Mouse (Mus musculus): ENCODE data around the gene Rnh1. TPM values are rescaled to one million over a fixed set of nuclear protein-coding genes. Genes with fewer than 3 reads are reported as not detected.
A peak's percentile ranks its signal among the peaks of the same experiment; 100 is the strongest.

The Rnh1 gene
- polyA plus RNA-seq, 2 experiments from 2014 or later, result 121 to 188 TPM

DNA sequence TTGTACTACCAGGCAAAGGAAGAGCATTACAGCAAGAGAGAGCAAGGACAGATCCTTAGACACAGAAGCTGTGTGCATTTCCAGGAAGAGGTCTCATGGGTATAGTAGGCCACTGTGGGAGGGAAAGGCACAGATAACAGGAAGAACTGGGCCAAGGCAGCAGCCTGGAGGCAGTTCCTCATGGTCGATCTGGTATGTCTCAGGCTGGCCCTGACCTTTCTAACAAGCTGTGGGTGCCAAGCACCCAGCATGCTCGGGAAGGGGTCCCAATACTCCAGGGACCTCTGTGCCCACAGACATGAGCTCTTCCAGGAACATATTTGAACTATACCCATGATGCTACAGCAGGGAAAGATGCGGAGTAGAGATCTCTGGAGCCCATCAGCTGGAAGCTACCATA is 31.9 kb upstream of the Rnh1 start:
- ATAC-seq, result no peak

DNA sequence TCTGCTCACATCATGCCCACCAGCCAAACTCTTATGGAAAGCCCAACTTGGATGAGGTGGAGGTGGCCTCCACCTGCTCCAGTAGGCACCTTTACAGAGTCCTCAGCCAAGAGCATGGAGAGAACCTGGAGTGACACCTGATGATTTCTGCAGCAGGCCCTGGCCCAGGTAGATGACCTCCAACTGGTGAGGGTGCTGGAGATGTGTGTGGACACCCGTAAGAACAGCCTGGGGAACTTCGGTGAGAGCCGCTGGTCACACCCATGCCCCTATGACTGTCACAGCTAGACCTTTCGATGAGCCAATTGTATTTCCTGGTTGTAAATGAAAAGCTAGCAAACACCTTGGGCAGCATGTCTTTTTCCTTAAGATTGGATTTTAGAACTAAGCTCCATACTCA is 25.5 kb upstream of the Rnh1 start:
- ATAC-seq, result no peak

DNA sequence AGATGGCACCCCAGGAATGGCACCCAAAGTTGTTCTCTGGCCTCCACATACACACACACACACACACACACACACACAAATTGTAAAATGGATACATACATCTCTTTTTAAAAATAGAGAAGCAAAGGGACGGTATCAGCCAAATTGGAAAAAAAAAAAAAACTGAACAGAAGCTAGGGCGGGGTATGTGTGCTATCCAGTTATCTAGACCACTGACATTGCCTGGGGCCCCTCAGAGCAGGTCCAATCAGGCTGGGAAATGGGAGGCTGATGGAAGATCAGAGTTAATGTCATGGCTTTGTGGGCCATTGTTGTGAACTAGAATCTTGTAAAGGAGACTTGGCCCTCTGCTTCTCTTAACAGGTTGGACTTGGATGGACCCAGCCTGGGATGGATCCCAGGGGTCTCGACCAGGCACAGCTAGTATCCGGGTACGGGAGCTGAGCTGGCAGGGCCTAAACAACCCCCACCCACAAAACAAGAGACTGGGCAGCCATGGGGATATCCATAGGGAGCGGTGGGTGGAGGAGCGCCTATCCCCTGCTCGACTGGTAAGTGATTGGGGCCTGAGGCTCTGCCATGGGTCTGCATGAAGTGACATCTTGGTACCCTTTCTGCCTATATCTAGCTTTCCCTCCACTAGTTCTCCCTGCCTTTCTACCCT is 24.1 kb upstream of the Rnh1 start:
- ATAC-seq, result no peak

DNA sequence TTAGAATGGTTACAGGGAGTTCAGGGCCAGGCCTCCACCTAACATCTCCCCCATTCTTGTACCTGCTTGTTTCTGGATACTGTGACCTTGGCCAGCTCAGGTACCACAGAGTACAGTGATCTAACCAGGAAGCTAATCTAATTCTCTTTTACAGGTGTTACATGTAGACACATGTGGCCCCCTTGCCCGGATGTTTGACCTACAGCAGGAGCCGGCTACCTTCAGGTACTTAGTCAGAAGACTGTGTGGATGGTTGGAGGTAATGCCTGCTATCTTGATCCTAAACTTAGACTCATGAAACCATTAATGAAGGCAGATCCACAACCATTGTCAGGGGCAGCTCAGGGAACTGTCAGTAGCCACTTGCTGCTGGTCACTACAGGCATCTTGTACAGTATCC is 23.1 kb upstream of the Rnh1 start:
- no peak for ATAC-seq

DNA sequence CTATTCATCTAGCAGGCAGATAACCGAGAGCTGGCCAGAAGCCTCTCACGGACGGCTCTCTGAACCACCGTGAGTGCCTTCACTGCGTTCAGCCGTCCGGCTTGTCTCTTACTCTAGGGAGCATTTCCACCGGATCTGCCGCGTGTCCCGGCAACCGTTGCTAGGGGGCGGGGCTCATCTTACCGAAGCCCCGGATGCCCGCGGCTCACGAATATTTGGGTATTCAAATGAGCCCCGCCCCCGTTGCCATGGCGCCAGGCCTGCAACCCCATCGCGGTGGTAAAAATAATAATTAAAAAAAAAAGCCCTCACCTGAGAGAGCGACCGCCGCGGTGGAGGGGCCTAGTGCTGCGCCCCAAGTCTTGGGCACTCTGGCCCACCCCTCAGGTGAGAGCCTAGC is 22.2 kb upstream of the Rnh1 start:
- peak; percentile 72 for ATAC-seq

DNA sequence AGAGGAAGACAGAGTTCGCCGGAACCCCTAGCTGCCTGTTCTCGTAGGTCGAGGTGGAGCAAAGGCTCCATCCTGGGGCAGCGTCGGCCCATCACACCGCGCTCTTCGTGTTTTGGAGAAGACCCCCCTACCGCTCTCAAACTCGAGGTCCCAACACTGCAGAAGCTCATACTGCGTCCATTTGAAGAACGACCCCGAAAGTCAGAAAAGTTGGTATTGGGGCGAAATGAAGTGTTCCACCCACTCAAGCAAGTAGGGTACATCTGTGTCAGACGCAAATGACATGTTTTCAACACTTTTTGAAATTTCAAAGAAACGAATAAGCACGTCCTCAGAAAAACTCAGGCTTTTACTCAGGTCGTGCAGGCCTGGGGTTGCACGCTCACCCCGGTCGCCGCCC is 21.8 kb upstream of the Rnh1 start:
- no peak for ATAC-seq

DNA sequence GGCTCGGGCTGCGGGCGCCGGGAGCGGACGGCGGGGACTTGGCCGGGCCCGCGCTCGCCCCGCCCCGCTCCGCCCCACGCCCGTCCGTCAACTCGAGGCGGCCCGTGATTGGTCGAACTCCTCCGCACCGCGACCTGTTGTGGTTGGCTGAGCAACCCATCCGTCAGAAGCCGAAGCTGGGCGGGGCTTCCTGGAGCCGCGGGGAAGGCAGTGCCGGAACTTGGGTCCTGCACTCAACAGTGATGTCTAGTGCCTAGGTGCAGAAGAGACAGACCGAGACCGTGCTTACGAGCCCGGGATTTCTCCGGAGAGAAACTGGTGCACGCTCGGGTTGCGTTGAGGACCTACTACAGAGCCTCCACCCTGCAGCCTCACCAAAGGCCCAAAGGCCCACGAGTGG is 21.3 kb upstream of the Rnh1 start, which contains the start of the genes Hras and Lrrc56:
Gene Hras, minus strand, starts transcription at position 58 of the 400 bp plus-strand sequence.
Gene Lrrc56, plus strand, starts transcription at position 210 of the 400 bp plus-strand sequence.
- peak; percentile 97 for ATAC-seq

DNA sequence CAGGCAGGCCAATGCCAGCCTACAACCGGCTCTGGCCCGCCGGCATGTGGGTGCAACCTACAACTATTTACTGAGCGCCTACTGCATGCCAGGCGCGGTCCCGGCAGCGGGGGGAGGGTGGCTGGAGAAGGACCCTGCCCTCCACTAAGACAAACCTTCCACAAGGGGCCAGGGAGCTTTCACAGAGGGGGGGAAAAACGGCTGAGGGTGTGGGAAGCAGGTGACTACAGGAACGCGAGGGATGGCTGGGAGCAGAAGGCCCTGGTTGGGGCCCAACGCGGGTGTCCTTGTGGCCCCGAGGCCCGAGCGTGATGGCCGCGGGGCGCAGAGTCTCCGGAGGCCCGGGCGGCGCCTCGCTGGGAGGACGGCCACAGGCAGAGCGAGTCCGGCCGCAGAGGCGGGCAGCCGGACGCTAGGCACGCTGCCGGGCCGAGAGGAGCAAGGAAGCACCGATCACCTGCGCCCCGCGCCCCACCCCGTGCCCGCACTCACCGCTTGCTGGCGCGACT is 20.7 kb upstream of the Rnh1 start:
- no peak for ATAC-seq

DNA sequence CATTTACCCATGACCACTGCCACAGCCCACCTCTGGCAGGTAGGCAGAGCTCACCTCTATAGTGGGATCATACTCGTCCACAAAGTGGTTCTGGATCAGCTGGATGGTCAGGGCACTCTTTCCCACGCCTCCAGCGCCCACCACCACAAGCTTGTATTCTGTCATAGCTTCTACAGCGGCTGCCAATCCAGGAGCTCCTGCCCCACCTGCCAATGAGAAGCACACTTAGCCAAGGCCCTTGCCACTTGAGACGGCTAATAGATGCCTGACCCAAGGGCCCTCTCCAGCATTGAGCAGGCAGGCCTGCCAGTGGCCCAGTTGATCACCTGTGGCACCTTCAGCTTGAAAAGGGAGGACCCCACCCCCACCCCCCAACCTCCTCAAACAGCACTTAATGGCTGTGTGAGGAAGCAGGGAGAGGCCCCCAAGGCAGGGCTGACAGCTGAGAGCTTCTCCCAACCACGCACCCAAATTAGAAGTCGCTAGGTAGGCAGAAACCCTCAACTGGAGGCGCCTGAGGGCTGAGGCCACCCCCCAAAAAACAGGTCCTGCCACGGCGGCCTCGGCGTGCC is 20.2 kb upstream of the Rnh1 start:
- no peak for ATAC-seq

DNA sequence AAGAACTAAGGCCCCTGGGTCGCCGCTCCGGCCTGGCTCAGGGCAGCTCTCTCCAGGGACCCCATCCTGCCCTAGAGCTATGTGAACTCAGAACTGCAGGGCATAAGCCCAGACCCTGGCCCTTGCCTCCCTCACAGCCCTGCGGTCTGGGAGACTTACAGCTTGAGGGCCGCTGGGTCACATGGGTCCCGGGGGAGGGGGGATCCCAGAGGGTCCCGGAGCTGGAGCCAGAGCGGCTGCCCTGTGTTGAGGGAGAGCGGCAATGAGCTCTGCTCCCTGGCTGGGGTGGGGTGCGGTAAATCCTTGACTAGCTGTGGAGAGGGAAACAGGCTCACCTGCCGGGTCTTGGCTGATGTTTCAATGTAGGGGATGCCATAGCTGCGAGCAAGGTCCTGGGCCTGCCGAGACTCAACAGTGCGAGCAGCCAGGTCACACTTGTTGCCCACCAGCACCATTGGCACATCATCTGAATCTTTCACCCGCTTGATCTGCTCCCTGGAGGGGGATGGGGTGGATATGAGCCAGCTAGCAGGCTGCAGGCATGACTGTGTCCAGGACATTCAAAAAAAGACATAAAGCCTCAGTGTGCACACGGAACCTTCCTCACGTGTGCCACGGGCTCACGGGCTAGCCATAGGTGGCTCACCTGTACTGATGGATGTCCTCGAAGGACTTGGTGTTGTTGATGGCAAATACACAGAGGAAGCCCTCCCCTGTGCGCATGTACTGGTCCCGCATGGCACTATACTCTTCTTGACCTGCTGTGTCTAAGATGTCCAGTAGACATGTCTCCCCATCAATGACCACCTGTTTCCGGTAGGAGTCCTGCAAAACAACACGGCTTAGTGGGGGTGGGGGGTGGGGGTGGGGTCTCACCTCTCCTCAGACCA is 19.4 kb upstream of the Rnh1 start:
- no peak for ATAC-seq

DNA sequence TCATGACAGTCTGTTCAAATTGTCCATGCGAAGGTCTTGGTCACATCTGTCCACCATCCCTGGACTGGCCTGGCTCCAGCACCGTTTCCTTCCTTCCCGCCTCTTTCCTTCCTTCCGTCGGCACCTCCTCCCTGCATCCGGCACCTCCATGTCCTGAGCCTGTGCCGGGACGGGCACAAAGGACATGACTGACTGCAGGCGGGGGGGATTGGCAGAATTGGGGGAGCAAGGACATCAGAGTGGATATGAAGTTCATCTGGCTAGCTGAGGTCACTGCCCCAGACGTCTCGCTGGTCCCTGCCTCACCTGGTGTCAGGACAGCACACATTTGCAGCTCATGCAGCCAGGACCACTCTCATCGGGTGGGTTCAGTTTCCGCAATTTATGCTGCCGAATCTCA is 18.4 kb upstream of the Rnh1 start:
- no peak for ATAC-seq

DNA sequence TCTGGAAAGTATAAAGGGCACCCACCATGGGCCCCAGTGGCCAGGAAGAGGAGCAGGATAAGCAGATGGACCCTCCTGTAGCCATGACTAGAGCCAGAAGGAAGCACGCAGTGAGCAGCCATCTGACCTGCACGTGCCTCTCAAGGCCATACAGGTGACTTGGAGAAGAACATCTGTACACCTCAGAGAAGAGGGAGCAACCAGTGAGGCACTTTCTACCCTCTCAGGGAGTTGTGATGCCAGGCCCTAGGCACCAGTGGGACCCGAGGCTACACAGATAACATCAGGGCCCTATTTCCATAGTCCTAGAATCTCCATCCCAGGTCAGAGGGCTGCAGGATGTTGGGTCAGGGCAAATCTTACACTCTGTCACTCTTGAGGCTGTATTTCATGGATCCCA is 17.6 kb upstream of the Rnh1 start:
- no peak for ATAC-seq

DNA sequence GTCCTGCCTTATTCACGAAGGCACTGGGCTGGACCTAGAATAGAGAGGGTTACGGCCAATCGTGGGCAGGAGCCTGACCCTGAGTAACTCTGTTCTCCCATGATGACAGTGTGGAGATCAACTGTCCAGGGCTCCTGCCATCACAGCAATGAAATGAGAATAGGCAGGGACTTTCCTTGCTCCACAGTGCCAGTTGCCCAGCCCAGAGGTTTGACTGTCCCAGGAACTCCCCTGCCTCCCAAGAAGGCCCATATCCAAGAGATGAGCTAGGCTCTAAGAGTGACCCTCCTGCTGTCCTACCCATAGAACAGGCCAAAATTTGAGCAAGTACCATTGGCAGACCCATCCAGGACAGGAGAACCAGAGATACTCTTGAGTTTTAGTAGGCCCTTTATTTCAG is 16.1 kb upstream of the Rnh1 start:
- no peak for ATAC-seq

DNA sequence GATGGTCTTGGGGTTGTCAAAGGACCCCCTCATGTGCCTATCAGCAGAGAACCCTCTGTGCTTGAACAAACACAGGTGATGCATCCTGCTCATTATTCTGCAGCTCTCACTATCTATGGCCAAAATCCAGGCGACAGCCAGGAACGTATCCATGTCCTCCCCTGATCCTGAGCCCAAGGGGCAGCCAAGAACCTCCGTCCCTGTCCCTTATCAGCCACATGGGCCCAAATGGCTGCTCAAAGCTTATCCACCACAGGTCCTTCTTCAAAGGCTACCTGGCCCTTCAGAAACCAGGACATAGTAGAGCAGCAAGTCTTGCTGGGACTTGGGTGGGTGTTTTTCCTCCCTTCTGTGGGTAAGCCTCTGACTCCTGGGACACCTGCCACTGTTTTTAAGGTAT is 15.5 kb upstream of the Rnh1 start:
- no peak for ATAC-seq

DNA sequence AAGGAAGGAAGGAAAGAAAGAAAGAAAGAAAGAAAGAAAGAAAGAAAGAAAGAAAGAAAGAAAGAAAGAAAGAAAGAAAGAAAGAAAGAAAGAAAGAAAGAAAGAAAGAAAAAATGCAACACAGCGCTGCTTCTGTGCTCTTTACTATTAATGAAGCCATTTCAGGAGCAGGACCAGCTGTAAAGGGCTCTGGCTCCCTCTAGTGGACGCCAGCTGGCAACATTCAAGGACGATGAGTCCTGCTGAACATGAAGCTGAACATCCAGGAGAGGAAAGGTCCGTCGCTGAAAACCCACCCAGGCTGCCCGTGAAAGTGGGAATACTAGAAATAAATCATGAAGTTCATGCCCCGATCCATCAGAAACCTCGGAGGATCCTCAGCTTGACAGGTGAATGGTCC is 3.5 kb upstream of the Rnh1 start:
- peak; percentile 44 for ATAC-seq

DNA sequence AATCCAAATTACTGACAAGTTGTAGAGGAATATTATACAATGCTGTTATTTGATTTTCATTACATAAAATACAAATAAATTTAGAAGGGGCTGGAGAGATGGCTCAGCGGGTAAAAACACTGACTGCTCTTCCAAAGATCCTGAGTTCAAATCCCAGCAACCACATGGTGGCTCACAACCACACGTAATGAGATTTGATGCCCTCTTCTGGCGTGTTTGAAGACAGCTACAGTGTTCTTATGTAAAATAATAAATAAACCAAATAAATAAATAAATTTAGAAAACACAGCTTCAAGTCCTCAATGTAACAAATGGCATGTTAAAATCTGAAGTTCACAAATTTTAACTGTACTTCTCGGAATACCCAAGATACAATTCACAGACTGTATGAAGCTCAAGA is 2.4 kb upstream of the Rnh1 start:
- ATAC-seq, result no peak

DNA sequence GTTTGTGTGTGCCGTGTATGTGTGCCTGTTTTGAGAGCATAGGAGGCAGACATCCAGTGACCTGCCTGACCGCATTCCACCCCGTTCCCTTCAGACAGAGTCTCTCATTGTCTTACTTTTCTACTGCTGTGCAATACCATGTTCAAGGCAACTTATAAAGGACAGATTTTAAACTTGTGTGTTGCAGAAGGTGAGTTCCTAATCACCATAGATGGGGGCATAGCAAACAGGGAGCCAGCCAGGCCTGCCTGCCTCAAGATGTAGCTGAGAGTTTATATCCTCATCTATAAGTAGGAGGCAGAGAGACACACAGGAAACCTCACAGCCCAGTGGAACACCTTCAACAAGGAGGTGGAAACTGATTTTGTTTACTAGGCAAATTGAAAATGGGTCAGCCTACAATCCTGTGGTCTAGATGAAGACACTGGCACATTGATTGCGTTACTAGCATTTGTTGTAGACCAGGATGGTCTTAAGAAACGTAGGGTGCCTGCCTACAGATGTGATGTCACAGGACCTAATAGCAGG is 730 bp upstream of the Rnh1 start:
- no peak for ATAC-seq

DNA sequence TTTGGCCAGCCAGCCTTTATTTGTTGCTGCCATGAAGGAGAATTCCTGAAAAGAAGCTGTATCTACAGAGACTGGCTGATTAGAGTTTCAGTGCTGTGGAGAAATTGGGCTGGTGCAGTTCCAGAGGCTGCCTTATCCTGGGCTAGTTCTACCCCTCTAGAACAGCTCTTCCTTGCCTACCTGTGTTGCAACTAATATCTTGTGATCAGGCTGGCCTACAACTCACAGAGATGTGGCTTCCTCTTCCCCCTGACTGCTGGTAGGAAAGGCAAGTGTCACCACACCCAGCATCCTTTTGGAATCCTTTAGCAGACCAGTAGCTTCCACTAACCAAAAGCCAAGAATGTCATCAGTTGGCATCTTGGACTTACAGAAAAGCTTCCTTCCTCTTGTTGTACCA is 2.8 kb downstream of the Rnh1 start:
- ATAC-seq, result no peak

DNA sequence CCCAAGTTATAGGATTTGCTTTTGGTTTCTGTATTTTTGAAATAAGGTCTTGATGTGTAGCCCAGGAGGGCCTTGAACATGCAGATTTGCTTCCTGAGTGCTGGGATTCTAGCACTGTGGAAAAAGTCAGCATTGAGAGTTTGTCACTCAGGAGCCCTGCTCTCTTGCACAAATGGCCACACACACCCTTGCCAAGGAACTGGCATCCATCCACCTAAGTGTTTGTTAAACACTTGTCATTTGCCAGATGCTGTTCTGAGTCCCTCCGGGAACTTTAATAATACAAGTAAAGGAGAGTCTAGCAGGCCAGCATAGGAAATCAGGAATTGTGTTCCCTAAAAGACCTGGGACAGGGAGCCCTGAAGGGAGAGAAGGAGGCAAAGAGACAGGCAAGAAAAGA is 3.4 kb downstream of the Rnh1 start:
- ATAC-seq, result no peak

DNA sequence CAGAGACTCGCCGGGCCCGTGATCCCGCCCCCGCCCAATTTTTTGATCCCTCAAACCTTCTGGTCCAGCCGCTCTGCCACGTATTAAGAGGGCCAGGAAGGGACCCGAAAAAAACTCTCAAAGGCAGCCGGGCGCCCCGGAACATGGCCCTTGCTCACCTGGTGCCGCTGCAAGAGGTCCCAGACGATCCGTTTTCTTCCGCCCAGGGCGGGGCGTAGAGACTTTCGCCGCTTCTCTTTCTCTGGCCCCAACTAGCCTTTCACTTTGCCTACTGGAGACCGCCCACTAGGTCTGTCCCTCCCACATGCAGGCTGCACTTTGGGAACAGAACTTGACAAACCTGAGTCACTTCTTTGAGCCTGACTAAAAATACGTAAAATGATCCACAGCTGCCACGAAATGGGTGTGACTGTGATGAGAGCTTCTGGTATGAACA is 4.1 kb downstream of the Rnh1 start:
- ATAC-seq, result peak; percentile 19

DNA sequence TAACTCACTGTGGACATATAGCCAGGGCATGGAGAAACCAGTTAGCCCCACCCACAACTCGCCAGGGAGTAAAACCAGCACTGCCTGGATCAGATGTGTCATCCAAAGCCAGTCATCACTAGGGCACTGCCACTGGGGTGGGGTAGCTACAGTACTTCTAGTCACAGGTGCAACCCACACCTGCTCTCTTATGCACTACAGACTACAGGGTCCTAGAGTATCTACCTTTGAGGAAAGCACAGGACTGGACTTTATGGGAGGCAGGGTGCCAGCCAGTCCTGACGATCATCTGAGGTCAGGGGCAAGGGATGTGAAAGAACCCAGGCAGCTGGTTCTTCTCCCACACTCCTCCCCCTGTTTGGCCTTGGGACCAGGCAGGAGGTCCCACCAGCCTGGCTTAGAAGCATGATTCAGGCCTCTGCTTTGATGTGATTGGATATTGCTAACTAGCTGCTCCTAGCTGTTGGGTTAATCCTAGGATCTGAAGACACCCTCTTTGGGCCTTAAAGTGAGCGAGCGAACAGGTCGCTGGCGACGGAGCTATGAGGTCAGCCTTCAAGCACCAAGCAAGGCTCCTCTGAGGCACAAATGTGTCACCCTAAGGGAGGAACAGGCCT is 4.6 kb downstream of the Rnh1 start:
- ATAC-seq, result peak; percentile 1

DNA sequence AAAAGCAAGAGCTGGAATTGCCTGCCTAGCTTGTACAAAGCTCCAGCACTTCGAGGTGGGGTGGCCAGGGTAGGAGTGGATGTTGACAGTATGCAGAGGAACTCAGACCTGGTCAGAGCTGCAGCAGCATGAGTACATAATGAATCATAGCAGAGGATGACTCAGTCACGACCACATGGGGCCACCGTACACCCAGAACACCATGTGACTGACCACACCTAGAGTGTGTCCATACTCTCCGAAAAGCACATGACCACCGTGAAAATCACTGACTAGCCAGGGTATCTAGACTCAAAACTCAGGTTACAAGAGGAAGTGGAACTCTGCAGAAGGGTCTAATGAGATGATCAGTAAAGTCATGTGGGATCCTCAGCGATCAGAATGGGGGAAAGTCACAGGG is 7.8 kb downstream of the Rnh1 start:
- no peak for ATAC-seq

DNA sequence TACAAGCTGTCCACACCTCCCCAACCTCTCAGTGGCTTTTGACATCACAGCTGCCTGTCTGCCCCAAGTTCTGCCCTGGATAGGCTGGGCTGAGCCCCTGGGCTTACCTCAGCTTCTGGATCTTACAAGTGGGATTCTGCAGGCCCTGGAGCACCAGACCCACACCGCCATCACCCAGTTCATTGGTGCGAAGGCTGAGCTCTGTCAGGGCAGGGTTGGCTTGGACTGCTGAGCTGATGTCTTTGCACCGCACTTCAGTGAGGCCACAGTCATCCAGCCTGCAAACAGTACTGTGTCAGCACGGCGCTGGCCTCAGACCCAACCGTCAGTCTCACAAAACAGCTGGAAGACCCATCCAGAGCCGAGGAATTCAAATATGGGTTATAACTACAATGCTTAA is 8.3 kb downstream of the Rnh1 start:
- no peak for ATAC-seq
